Mouse (Mus musculus): ENCODE measurements around the gene Uvrag.
A peak's percentile ranks its signal among the peaks of the same experiment; 100 is the strongest.
"Not testable (repeated sequence)": the region's sequence is repeated elsewhere in the genome, so short reads cannot be mapped to it uniquely, and the experiment has no call there.

The Uvrag gene

DNA sequence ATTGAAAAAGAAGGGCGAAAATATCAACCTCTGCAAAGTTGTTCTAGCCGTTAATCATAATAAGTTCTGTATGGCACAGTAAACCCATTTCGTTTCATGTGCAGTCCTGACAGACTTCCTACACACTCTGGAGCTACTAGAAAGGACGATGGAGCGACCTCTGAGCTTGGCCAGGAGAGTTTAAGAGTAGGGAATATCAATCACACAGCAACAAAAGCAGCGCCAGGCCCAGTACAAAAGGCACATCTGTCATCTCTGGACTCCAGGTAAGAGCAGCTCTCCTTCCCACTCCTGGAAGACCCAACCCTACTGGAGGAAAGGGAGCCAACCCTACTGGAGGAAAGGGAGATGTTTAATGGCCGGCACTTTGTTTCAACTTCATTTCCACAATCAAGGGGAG, 43.2 kb downstream of the Uvrag start:
- DNase-seq (ENCODE audit: low spot score) = no peak

DNA sequence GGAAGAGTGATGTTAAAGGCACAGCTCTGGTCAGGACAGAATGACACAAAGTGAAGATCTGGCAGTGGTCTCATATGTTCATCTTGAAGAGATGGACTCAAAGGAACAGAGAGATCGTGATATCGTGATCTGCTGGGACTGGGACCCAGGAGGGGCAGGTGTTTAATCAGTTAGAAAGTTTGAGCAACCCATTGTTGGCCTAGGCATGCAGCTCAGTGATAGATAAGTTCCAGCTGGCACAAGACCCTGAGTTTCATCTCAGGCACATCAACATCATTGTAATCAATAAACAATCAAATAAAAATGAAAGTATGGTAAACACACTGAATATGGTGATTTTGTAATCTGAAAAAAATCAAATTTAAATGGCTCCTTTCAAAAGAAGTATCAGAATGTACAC, 43.8 kb downstream of the Uvrag start:
- no peak for DNase-seq (ENCODE audit: low spot score)

DNA sequence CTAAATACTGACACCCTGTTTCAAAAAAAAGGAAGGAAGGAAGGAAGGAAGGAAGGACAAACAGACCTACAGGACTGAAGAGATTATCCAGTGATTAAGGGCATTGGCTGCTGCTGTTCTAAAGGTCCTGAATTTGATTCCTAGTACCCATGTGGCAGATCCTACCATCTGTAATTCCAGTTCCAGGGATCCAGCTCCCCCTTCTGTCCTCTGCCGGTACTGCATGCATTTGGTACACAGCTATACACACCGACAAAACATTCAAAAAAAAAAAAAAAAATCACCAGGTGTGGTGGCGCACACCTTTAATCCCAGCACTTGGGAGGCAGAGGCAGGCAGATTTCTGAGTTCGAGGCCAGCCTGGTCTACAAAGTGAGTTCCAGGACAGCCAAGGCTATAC, 45.8 kb downstream of the Uvrag start:
- peak; percentile 38 for DNase-seq (ENCODE audit: low spot score)

DNA sequence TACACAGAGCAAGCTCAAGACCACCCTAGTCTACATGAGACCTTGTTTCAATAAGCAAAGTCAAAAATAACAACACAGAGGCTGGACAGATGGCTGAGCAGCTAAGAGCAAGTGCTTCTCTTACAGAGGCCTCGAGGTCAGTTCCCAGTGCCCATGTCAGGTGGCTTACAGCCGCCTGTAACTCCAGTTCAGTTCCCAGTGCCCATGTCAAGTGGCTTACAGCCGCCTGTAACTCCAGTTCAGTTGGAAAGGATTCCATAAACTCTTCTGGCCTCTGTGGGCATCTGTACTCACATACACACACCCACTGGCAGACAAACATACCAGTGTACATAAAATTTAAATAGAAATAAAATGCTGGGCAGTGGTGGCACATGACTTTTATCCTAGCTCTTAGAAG, 46.6 kb downstream of the Uvrag start:
- DNase-seq (ENCODE audit: low spot score) = no peak

DNA sequence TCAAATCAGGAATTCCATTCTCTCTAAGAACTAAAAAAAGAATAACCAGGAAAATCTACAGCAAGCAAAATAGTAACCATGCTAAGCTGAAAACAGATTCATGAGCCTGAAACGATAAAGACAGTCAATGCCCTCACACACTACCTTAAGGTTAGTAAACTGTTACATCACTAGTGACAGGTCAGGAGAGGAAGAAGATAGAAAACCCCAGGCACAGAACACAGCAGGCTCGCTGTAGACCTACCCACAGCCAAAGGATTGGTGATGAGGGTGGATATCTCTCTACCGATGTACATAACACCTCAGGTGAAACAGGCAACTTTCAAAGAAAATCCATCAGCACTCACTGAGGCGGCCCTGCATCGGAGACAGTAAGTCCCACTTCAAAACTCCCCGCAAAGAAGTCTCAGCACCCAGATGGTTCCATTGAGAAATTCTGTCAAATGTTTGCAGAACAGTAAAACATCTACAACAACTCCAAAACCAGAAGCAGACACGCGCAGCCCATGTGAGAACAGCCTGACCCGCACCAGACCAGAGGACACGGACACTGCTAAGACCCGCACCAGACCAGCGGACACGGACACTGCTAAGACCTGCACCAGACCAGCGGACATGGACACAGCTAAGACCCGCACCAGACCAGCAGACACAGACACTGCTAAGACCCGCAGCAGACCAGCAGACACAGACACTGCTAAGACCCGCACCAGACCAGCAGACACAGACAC, 48.9 kb downstream of the Uvrag start:
- DNase-seq (ENCODE audit: low spot score) = no peak

DNA sequence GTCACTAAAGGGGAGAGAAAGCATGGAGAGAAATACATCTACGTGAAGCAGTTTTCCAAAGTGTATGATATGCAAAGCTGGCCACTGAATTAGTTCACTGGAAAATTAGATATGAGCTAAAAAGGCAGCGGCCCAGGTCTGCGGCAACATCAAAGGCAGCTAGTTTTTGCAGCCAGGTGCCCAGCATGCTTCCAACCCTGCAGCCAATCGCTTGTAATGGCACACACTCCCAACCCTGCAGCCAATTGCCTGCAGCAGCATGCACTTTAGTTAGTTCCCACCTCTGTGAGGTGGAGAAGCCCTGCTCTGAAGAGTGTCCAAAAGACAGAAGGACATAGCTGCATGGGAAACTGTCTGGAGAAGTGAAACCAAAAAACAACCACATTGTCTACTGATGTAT, 51.2 kb downstream of the Uvrag start:
- DNase-seq (ENCODE audit: low spot score) = no peak

DNA sequence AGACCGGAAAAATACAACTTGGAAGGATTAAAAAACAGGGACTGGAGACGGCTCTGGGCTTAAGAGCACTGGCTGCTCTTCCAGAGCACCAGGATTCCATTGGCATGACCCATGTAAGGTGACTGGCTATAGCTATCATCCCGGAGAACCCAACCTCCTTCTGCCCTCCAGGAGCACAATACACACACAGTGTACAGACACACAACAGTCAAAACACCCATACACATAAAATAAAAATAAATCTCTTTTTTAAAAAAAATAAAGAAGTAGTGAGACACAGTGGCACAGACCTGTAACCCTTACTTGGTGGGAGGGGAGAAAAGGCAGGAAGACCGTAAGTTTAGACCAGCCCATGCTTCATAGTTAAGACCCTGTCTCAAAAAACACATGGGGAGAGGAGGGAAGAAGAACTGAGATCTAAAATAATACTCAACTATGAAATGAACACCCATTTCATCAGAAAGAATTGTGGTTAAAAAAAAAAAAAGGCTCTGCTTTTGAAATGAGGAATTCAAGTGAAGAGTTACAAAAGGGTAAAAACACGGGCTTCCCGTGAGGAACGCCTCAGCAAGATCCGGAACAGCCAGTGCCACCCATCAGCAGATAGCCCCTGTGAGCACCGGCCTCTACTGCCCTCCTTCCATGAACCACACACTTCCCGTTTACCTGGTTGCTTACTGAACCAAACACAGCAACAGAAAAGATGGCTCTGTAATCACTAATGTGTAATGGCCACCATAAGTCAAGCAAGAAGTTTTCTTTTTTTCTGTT, 52.2 kb downstream of the Uvrag start:
- no peak for DNase-seq (ENCODE audit: low spot score)

DNA sequence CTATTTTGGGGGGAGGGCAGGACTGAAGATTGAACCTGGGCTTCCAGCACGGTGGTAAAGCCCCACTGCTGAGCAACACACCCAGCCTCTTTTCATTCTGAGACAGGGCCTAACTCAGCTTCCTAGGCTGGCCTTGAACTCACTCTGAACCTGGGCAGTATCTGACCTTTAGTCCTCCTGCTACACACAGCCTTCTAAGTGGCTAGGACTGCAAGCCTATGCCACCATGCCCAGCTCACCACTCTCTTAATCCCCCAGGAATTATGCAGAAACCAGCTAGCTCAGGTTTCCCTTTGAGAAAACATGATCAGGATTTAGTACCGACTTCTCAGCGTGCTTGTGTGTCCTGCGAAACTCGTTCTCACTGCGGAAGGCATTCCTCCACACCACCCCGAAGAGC, 53.4 kb downstream of the Uvrag start:
- DNase-seq (ENCODE audit: low spot score) = no peak

DNA sequence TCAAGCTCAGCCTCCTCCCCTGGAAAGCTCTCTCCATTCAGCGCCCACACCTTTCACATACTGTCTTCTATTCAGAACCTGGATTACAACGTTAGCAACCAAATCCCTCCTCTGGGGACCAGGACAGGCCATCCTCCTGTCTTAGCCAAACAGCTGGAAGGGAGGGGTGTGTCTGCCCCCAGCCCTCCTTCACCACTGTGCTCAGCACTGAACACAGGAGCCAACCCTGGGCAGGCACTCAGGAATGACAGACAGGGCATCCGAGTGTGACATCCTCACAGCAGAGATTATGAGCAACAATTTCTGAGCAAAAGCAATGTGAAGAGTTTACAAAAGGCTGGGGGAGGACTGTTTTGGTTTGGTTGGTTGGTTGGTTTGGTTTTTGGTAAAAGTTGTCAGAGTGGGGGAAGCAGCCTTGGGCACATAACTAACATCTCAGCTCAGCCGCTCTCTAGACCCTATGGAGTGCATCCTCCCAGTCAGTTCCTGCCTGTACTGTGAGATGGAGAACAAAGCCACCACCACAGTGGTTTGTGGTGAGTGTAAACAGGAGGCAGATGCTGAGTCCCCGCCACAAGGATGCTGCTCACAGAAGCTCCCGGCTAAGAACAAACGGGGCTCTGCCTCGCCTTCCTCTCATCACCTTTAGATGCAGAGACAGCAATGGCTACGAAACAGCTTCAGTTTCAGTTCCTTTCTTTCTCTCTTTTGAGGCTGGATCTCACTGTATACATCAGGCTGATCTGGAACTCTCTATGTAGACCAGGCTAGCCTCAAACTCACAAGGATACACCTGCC, 54.1 kb downstream of the Uvrag start:
- DNase-seq (ENCODE audit: low spot score) = no peak

DNA sequence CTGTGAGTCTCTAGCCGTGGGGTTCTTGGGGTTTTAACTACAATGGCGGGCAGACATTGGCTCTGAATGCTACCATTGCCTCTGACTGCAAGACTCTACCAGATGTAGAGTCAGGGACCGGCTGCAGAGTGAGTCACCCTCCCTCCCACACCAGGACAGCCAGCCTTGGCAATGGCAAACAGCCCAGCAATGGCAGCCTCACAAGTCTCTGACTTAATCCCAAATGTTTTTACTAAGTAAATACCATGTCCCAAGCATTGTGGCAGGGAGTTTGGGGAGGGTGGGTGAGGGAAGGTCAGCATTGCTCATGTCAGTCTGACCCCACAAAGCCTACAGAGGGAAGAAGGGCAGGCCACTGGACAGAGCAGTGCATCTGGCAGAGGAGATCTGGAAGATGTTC, 55.7 kb downstream of the Uvrag start:
- peak; percentile 50 for DNase-seq (ENCODE audit: low spot score)

DNA sequence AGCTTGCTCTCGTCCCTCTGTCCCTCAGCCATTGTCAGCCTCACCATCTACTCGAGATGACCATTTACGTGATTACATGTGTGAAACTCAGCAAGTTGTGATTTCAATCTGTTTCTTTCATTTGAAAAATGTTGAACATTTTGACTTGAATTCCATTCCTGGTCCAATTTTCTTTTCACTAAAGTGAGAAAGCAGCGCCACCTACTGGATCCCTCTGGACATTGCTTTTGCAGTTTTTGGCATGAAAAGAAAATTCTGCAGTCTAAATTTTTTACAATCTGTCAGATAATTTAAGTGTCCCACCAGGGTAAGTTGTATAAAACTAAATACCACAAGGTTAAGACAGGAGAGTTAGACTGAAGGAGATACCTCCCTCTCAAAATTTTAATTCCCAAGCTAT, 61.4 kb downstream of the Uvrag start:
- DNase-seq (ENCODE audit: low spot score) = peak; percentile 70

DNA sequence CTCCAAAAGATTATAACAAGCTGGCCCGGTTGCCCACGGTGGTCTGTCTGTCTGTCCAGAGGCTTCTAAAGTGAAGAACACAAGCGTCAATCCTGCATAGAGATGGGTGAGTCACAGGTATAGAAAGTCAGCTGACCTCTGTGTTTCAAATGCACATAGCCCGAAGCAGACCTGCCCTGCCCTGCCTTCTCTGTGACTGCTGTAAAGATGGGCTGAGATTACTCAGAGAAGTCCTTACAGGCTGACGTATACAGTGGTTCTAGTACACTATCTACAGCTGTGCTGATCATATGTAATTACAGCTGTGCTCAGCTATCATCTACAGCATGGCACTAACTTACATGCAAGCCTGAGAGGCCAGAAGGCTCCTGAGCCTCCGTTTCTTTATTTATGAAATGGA, 62.1 kb downstream of the Uvrag start:
- no peak for DNase-seq (ENCODE audit: low spot score)

DNA sequence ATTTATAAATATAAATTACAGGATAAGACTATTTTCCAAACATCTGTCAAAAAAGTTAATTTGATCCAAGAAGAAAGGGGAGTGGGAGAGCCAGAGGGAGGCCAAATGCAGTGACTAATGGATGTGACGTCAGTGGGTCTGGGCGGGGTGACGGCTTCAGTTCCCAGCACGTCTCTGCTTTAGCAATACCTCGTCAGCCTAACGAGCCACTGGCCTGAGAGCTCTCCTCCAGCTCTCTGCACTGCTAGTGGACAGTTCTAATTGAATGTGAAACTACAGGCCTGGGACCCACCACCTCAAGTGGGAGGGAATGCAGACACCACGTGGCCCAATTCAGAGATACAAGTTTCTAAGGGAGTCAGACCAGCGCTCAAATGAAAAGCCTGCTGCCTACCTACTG, 63.7 kb downstream of the Uvrag start:
- peak; percentile 45 for DNase-seq (ENCODE audit: low spot score)

DNA sequence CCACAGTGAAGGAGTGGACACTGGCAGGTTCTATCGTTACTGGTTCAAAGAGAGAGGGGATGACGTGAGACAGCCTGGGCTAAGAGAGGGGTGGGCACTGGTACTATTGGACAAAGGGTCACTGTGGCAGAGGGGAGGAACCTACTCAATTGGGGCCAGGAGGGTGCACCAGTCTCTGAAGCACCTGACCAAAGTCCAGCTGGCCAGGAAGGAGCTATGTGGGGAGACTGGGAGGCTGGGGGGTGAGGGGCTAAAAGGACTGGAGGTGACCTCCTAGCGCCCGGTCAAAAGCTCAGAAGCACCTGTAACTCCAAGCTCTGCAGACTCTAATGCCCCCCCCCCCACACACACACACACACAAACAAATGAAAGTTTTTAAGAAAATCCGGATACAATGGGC, 65.8 kb downstream of the Uvrag start:
- DNase-seq (ENCODE audit: low spot score) = no peak

DNA sequence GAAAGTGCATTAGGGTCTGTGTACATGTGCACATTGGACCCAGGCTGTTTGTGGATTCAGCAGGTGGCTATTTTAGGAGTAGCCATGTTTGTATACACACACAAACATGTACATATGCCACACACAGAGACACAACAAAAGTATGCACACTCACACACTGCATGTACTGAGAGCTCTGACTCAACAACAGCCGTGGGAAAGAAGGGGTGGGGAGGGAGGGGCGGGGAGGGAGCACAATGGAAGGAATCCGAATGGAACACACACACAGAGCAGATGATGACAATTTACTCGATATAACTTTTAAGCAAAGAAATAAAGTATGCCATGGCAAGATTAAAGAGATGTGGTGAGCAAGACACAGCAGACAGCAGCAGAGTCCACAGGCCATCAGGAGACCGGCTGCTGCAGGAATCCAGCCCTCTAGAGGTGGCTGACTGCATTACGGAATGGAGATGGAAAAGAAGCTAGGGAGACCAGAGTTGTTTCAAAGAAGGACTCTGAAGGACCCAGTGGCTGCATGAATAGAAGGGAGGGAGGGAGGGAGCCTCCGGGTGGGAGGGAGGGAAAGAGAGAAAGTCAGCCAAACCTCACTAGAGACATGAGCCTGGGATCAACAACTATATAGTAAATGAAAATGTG, 67.1 kb downstream of the Uvrag start:
- peak; percentile 46 for DNase-seq (ENCODE audit: low spot score)

DNA sequence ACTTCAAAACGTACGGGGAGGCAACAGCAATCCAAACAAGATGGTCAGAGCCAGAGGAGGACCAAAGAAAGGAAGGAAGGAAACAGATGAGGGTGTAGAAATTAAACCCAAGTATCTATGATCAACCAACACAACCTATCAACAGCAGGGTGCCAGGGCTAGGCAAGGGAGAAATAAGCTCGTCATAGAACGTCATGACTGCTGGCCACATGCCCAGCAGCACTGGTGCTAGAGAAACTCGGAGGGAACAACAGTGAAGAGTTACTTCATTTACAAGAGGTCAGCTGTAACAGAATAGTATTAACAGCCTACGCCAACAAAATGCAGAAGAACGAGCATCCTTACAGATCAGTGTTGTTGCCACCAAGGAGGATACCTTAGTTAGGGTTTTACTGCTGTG, 73.2 kb downstream of the Uvrag start:
- no peak for DNase-seq (ENCODE audit: low spot score)

DNA sequence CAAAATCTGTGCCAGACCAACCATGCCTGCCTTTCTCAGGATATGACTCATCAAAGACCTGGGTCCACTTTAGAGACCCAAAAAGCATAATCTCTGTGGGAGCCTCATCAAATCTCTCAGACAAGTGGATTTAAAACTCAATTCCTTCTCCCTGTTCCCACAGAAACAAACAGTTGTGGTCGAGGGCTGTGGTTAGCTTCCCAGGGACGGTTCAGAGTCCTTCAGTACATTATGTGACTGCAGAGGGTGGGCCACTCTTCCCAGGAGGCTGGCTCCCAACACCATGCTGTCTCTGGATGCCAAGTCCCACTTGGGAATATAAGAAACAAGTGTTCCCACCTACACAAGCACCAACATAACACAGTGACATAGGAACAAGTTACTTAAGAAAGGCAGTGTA, 75.0 kb downstream of the Uvrag start:
- DNase-seq (ENCODE audit: low spot score) = no peak

DNA sequence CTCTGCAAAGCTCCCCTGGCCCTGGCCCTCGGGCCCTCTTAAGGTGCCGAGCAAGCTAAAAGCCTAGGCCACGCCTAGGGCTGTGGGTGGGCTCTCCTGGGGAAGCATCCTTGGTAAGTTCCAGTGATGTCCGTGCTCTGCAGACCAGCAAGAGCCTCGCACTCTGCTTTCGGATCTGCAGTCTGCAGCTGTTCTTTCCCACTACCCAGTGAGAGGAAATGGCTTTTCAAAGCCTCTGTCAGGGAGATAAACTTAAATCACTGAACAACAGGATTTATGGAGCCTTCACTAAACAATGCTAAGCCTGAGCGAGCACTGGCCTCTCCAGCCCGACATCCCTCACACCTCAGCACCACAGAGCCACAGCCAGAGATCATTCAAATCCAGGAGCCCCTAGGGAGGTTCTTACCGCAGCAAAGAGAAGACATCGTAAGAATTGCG, 75.5 kb downstream of the Uvrag start:
- DNase-seq (ENCODE audit: low spot score) = no peak

DNA sequence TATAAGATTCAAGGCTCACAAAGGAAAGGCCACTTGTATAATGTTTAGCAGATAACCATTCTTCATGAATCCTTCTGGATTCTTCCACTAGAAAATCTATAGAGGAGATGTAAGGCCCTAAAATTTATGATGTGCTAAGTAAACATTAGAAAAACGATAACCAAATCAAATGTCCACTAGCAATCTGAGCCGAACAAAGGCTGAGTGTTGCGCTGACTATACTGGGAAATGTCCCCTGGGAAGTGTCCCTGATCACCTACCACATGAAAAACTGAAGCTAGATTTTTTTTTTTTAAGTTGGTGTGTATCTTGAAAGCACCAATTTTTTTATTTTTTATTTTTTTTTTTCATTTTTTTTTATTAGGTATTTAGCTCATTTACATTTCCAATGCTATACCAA, 76.1 kb downstream of the Uvrag start:
- DNase-seq (ENCODE audit: low spot score) = no peak

DNA sequence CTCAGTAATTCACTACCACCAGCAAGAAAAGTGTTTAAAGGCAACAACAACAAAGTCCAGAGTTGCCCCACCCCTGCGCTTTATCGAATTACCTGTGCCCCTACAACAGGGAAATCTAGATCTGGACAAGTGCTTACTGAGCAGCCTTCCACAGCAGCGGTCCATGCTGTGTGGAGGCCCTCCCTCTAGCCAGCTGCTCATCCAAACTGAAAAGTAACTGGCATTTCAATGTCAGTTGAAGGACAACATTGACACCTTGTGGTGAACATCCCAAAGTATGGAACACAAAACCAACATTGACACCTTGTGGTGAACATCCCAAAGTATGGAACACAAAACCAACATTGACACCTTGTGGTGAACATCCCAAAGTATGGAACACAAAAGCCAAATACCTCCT, 78.7 kb downstream of the Uvrag start:
- not testable (repeated sequence) for DNase-seq (ENCODE audit: low spot score)

DNA sequence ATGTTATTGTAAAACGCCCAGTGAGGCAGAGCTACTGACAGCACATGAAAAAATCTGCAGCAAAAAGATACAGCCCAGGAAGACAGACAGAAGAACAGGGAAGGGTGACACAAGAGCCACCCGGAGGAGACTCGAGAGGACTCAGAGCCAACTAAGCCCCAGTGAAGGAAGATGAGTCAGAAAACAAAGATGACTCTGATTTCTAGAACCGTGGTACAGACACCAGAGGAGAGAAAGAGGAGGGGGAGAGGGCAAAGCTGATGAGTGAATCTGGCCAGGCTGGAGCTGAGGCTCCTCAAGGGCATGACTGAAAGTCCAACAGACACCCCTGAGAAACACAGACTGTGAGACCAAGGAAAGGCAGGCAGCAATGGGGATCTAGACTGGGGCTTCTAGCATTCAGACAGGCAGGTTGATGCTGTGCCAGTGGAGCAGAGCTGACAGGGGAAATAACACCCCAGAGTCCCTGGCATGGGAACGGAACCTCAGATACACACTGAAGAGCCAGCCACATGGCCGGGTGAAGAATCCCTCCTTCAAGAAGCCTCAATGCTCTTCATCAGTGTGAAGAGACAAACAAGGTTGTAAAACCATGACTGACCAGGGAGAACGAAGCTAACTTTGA, 79.8 kb downstream of the Uvrag start:
- DNase-seq (ENCODE audit: low spot score) = no peak

DNA sequence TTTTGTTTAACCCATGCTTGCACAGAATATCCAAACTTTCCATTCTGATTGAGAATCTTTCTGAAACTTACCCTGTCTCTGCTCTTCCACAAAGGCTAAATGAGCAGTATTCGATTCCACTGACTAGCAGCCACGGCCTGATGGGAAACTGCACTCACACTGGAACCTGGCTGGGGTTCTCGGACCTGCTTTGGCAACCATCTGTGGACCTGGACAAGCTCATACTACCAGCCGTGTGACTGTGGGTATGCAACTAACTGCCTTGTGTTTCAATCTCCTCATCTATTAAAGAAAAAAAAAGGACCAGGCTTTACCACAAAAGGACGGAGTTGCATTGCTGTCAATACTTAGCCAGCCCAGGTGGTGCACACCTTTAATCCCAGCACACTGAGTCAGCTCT, 80.5 kb downstream of the Uvrag start:
- DNase-seq (ENCODE audit: low spot score) = no peak

Data from urinary bladder, postnatal 14 days (tissue).